Mouse (Mus musculus) T-cell, adult 66 days (primary cell): ENCODE data around the gene Trim45. TPM values are rescaled to one million over a fixed set of nuclear protein-coding genes. Genes with fewer than 3 reads are reported as not detected.

Experiments used
- total RNA-seq, 2 experiments: library from RNA; stranded (reverse); gene quantifications; 3 replicates in 1 of 2; 4 replicates in 1 of 2; pipeline ENCODE4 v1.2.4; 2023

Gene Trim45
- total RNA-seq: 1 to 10 TPM; 1.3 to 1.6 TPM

GRCm38 (mm10) chr3:100921825-100922505 is at the start of gene Trim45:
Trim45 (plus strand) TSS chr3:100922202.

GRCm38 (mm10) chr3:100969176-100969917 is 47.3 kb downstream of the Trim45 start, which contains the start of gene Ttf2:
Ttf2 (minus strand) TSS chr3:100969663.

Other genes starting within 250 kb of the Trim45 start
- gene Man1a2, start 236.7 kb upstream of the Trim45 start, total RNA-seq: 100 to 1,000 TPM; 104 to 125 TPM
- gene Vtcn1, start 96.7 kb upstream of the Trim45 start, total RNA-seq: not detected
- 10 to 100 TPM in 1 of 2 experiments, 1 to 10 TPM in 1; 9.7 to 11.0 TPM for gene Ttf2, start 47.5 kb downstream of the Trim45 start, total RNA-seq
- 1 to 10 TPM; 4.0 to 4.1 TPM for gene Cd101, start 107.4 kb downstream of the Trim45 start, total RNA-seq
- gene Ptgfrn, start 188.1 kb downstream of the Trim45 start, total RNA-seq: 1 to 10 TPM; 2.4 to 3.3 TPM